Mouse (Mus musculus): ENCODE measurements around the gene Rnf151. TPM values are rescaled to one million over a fixed set of nuclear protein-coding genes. Genes with fewer than 3 reads are reported as not detected.

Gene Rnf151
- total RNA-seq, 2 experiments from 2014 or later = not detected

Other genes starting within 250 kb of the Rnf151 start
- gene E4f1, start 247.8 kb downstream of the Rnf151 start, total RNA-seq (2021) = 10 to 100 TPM; 17.3 to 19.3 TPM
- 10 to 100 TPM; 46.5 to 49.3 TPM for gene Pgp, start 247.7 kb downstream of the Rnf151 start, total RNA-seq (2021)
- gene Bricd5, start 244.2 kb downstream of the Rnf151 start, total RNA-seq (2021) = under 1 TPM in 1 of 2 experiments, not detected in 1; 0.29 TPM
- 10 to 100 TPM; 14.9 to 16.3 TPM for gene Mlst8, start 239.0 kb downstream of the Rnf151 start, total RNA-seq (2021)
- under 1 TPM; 0.34 to 0.91 TPM for gene Caskin1, start 229.5 kb downstream of the Rnf151 start, total RNA-seq (2021)
- 100 to 1,000 TPM in 1 of 2 experiments, 10 to 100 TPM in 1; 97.6 to 106 TPM for gene Traf7, start 190.1 kb downstream of the Rnf151 start, total RNA-seq (2021)
- under 1 TPM; 0.27 to 0.38 TPM for gene Rab26, start 183.9 kb downstream of the Rnf151 start, total RNA-seq (2021)
- 10 to 100 TPM; 50.1 to 52.6 TPM for gene Pkd1, start 168.2 kb downstream of the Rnf151 start, total RNA-seq (2021)
- 10 to 100 TPM; 82.9 to 87.9 TPM for gene Tsc2, start 85.4 kb downstream of the Rnf151 start, total RNA-seq (2021)
- gene Nthl1, start 85.4 kb downstream of the Rnf151 start, total RNA-seq (2021) = 1 to 10 TPM; 4.0 TPM
- 10 to 100 TPM; 61.8 to 75.0 TPM for gene Slc9a3r2, start 67.7 kb downstream of the Rnf151 start, total RNA-seq (2021)
- not detected for gene Npw, start 59.6 kb downstream of the Rnf151 start, total RNA-seq (2021)
- gene Zfp598, start 48.4 kb downstream of the Rnf151 start, total RNA-seq (2021) = 10 to 100 TPM; 26.0 to 26.6 TPM
- gene Syngr3, start 28.1 kb downstream of the Rnf151 start, total RNA-seq (2021) = under 1 TPM; 0.14 to 0.27 TPM
- 10 to 100 TPM; 23.3 to 25.6 TPM for gene Gfer, start 21.9 kb downstream of the Rnf151 start, total RNA-seq (2021)
- gene Noxo1, start 21.8 kb downstream of the Rnf151 start, total RNA-seq (2021) = 1 to 10 TPM; 1.9 to 2.1 TPM
- gene Tbl3, start 10.4 kb downstream of the Rnf151 start, total RNA-seq (2021) = 10 to 100 TPM; 25.2 to 29.2 TPM
- 100 to 1,000 TPM; 734 to 782 TPM for gene Rps2, start 53 bp upstream of the Rnf151 start, total RNA-seq (2021)
- 100 to 1,000 TPM; 684 to 725 TPM for gene Ndufb10, start 6.4 kb upstream of the Rnf151 start, total RNA-seq (2021)
- gene Rpl3l, start 9.8 kb upstream of the Rnf151 start, total RNA-seq (2021) = 10 to 100 TPM; 19.5 TPM
- 10 to 100 TPM; 74.4 to 83.3 TPM for gene Msrb1, start 18.6 kb upstream of the Rnf151 start, total RNA-seq (2021)
- gene Hs3st6, start 34.9 kb upstream of the Rnf151 start, total RNA-seq (2021) = under 1 TPM in 1 of 2 experiments, not detected in 1; 0.20 TPM
- under 1 TPM in 1 of 2 experiments, not detected in 1; 0.16 TPM for gene Meiob, start 86.2 kb upstream of the Rnf151 start, total RNA-seq (2021)
- gene Hagh, start 122.1 kb upstream of the Rnf151 start, total RNA-seq (2021) = 10 to 100 TPM; 77.6 to 82.3 TPM
- gene Fahd1, start 132.3 kb upstream of the Rnf151 start, total RNA-seq (2021) = 10 to 100 TPM; 50.3 to 53.0 TPM
- 1 to 10 TPM; 2.9 to 3.5 TPM for gene Igfals, start 147.9 kb upstream of the Rnf151 start, total RNA-seq (2021)
- gene Nubp2, start 168.3 kb upstream of the Rnf151 start, total RNA-seq (2021) = 10 to 100 TPM; 25.6 to 27.0 TPM
- 10 to 100 TPM; 34.8 to 38.6 TPM for gene Spsb3, start 168.6 kb upstream of the Rnf151 start, total RNA-seq (2021)
- 10 to 100 TPM; 24.8 to 27.1 TPM for gene Eme2, start 177.0 kb upstream of the Rnf151 start, total RNA-seq (2021)
- 10 to 100 TPM; 93.6 to 97.0 TPM for gene Mrps34, start 177.1 kb upstream of the Rnf151 start, total RNA-seq (2021)
- gene Nme3, start 178.4 kb upstream of the Rnf151 start, total RNA-seq (2021) = 10 to 100 TPM; 33.6 to 42.8 TPM
- 10 to 100 TPM; 66.5 to 68.5 TPM for gene Mapk8ip3, start 218.9 kb upstream of the Rnf151 start, total RNA-seq (2021)
- 10 to 100 TPM; 43.6 to 49.9 TPM for gene Jpt2, start 242.6 kb upstream of the Rnf151 start, total RNA-seq (2021)

Data from heart, postnatal 4 days (tissue).